Mouse (Mus musculus): Measurements from ENCODE around the gene Mto1. TPM values are rescaled to one million over a fixed set of nuclear protein-coding genes. Genes with fewer than 3 reads are reported as not detected.

The Mto1 gene
- total and polyA plus RNA-seq, 3 experiments = 27.7 to 32.3 TPM; not detected in 1

DNA sequence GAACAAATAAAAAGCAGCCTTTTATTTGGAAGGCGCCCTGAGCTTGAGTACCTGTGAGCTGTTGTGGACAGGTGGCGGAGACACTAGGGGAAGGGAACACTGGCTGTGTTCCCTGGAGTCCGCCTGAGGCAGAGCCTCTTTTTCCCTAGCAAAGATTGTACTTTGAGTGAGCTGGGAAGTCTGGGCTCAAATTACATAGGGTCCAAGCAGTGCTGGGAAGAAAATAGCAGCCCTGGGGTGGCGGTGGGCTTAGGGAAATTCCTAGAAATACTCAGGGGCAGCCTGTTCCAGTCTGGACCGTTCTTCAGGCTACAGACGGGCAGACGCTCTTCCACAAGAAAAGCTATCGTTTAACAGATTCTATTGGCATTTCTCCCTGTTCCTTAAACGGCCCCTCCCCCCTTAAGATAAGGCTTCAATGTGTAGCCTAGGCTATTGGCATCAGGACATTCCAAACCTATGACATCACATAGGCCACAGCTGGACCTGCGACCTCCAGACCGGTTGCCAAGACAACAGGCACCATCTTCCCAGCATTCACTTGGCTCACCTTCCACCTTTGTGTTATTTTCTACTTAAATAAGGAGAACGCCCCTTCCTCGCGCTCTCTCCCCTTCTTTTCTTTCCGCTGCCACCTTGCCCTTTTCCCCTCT lies 72.2 kb downstream of the Mto1 start:
- TF ChIP-seq NRF1 (IDR thresholded peaks at IDR 0.05; ENCODE audit: insufficient read depth, low read depth, low read length, poor library complexity, severe bottlenecking) (no peak), MAZ (IDR thresholded peaks at IDR 0.05; ENCODE audit: low read depth, low read length) (no peak), UBTF (IDR thresholded peaks at IDR 0.05; ENCODE audit: borderline replicate concordance, insufficient read depth, low read depth, low read length) (no peak), ZNF384 (IDR thresholded peaks at IDR 0.05; ENCODE audit: low read depth, low read length) (no peak), BHLHE40 (IDR thresholded peaks at IDR 0.05; ENCODE audit: borderline replicate concordance, low read depth, low read length) (no peak)
- H3K9ac ChIP-seq (ENCODE audit: control insufficient read depth, low read depth, low read length, poor library complexity, severe bottlenecking) = peak overlapping the region; percentile 60
- no peak overlapping the region for H3K27ac ChIP-seq (ENCODE audit: control insufficient read depth, low read depth, low read length)

DNA sequence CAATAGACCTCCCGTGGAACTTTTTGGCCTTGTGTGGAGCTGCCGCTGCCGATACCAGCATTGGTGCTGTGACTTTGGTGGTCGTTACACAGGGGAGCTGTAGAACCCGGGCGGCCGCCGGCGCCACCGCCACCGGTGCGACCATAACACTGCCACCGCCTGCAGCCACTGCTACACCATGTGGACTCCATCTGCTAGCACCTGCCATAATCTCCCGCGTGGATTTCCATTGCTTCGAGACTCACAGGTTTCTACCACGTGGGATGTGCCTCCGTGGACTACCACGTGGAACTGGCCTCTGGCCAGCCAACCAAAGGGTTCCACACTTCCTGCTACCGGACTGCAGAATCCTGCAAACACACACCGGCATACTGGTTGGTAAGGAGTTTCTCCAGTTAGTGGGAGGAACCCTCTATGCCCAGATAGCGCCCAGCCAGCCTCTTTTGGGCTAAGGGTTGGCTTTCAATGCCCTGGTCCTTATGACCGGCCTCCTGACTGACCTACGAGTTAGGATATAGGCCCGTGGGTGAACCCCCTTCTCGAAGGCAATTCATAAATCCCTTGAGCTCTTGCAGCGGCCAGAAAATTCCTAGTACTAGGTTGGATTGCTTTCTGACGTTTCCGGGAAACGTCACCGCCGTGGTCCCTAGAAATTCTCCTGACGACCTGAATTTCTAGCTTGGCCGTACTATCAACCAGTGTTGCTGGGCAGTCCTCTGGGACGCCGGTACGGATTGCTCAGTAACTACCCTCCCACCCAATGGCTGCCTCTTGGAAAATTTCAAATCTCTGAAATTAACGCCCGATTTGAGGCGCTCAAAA lies 73.0 kb downstream of the Mto1 start:
- TF ChIP-seq SMC3 (IDR thresholded peaks at IDR 0.05; ENCODE audit: low read depth, low read length) = no peak
- no peak for TF ChIP-seq NELFE (IDR thresholded peaks at IDR 0.05; ENCODE audit: low read depth, low read length)
- TF ChIP-seq RCOR1 (IDR thresholded peaks at IDR 0.05; ENCODE audit: low read depth, low read length) = no peak
- TF ChIP-seq USF2 (IDR thresholded peaks at IDR 0.05; ENCODE audit: borderline replicate concordance in 1 of 2, insufficient read depth in 1 of 2, low read depth in 1 of 2, low read length in 2 of 2) = no peak
- peak; percentile 79; the same call in 1 of the 2 replicates for TF ChIP-seq MYC (IDR thresholded peaks at IDR 0.05; ENCODE audit: low read depth, low read length)
- TF ChIP-seq ZC3H11A (IDR thresholded peaks at IDR 0.05; ENCODE audit: low read depth, low read length) = no peak
- 0 out of 4 replicates have a peak, but pooled peaks of 1 of the 2 experiments have one; percentile 26 for TF ChIP-seq POLR2A (IDR thresholded peaks at IDR 0.05; ENCODE audit: control insufficient read depth in 1 of 2, insufficient read depth in 1 of 2, low read depth in 1 of 2, low read length in 2 of 2, poor library complexity in 1 of 2)
- TF ChIP-seq MXI1 (IDR thresholded peaks at IDR 0.05; ENCODE audit: low read depth, low read length) = peak; percentile 89
- peak; percentile 84 for TF ChIP-seq MAX (IDR thresholded peaks at IDR 0.05; ENCODE audit: low read length)
- TF ChIP-seq CTCF (IDR thresholded peaks at IDR 0.05 in 2 of 3, conservative IDR thresholded peaks at IDR 0.05 in 1 of 3; ENCODE audit: control insufficient read depth in 1 of 3, insufficient read depth in 1 of 3, low read depth in 2 of 3, low read length in 3 of 3, poor library complexity in 1 of 3, severe bottlenecking in 1 of 3) = no peak
- DNase-seq (ENCODE audit: low read depth, low spot score) = peak; percentile 46
- Histone ChIP-seq H3K4me1 (ENCODE audit: control insufficient read depth in 1 of 2, insufficient read depth in 2 of 2, low read length in 2 of 2) (peaks cover 0 to 8% of the 10 kb centered on the region in 2 experiments; a peak in 2 of 4 replicates), H3K4me3 (ENCODE audit: control insufficient read depth in 1 of 2, insufficient read depth in 1 of 2, low read depth in 2 of 2, low read length in 2 of 2) (peak overlapping the region; percentile 53 to 58), H3K36me3 (ENCODE audit: control insufficient read depth in 1 of 2, insufficient read depth in 2 of 2, low read length in 2 of 2) (peaks cover 0 to 5% of the 10 kb centered on the region in 2 experiments; a peak in 2 of 4 replicates), H3K9me3 (replicated peaks; ENCODE audit: insufficient read depth, low read length) (no peaks in the 10 kb centered on the region), H3K9ac (ENCODE audit: control insufficient read depth, low read depth, low read length, poor library complexity, severe bottlenecking) (peak overlapping the region; percentile 60), H3K27me3 (ENCODE audit: control insufficient read depth in 1 of 2, insufficient read depth in 2 of 2, low read length in 2 of 2) (no peaks in the 10 kb centered on the region), H3K79me2 (ENCODE audit: control insufficient read depth, insufficient read depth, low read length, poor library complexity) (no peaks in the 10 kb centered on the region; the same call in 1 of the 2 replicates), H3K27ac (ENCODE audit: control insufficient read depth, low read depth, low read length) (no peak overlapping the region)

More for the DNA sequence above, 72.2 kb downstream of the Mto1 start:
- Histone ChIP-seq H3K4me3 (ENCODE audit: control insufficient read depth in 1 of 2, insufficient read depth in 1 of 2, low read depth in 2 of 2, low read length in 2 of 2) (peak overlapping the region; percentile 53 to 58), H3K27me3 (ENCODE audit: control insufficient read depth in 1 of 2, insufficient read depth in 2 of 2, low read length in 2 of 2) (no peaks in the 10 kb centered on the region), H3K4me1 (ENCODE audit: control insufficient read depth in 1 of 2, insufficient read depth in 2 of 2, low read length in 2 of 2) (peaks cover 2 to 11% of the 10 kb centered on the region in 2 experiments; a peak in 3 of 4 replicates), H3K79me2 (ENCODE audit: control insufficient read depth, insufficient read depth, low read length, poor library complexity) (no peaks in the 10 kb centered on the region; the same call in 1 of the 2 replicates), H3K9me3 (replicated peaks; ENCODE audit: insufficient read depth, low read length) (no peaks in the 10 kb centered on the region), H3K36me3 (ENCODE audit: control insufficient read depth in 1 of 2, insufficient read depth in 2 of 2, low read length in 2 of 2) (peaks cover 0 to 5% of the 10 kb centered on the region in 2 experiments; a peak in 2 of 4 replicates)
- peak; percentile 25 for DNase-seq (ENCODE audit: low read depth, low spot score)
